Mouse (Mus musculus) E14TG2a.4 (cell line): ENCODE data around the gene Dtymk.

Experiments used
- CTCF ChIP-seq: conservative IDR thresholded peaks from 2 replicates; pipeline ENCODE4 v1.5.1; 2014; ENCODE audit warnings: low read length
- NANOG ChIP-seq: IDR thresholded peaks from 2 replicates; pipeline ENCODE4 v1.6.1; 2014; ENCODE audit warnings: borderline replicate concordance, low read length, mixed read lengths
- POU5F1 ChIP-seq: IDR thresholded peaks from 2 replicates; pipeline ENCODE4 v1.6.1; 2014; ENCODE audit warnings: low read length, borderline replicate concordance

DNA sequence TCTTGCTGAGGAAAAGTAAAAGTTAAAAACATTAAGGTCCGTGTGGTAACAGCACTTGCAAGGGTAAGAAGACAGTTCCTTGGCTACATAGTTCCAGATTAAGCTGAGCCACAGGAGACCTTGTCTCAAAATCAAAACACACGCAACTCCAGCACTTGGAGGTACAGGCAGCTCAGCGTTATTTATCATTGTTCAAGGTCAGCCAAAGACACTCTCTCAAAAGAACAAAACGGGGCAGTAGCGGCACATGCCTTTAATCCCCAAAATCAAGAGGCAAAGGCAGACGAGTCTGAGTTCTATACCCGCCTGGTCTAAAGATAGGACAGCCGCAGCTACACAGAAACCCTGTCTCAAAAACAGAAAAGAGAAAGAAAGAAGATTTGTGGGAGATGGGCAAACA is 5.8 kb downstream of the Dtymk start:
- no peak for TF ChIP-seq CTCF
- no peak for TF ChIP-seq NANOG
- no peak for TF ChIP-seq POU5F1
